Mouse (Mus musculus) T-helper 17 cell (primary cell): Measurements from ENCODE around the gene Cela3a.
"Not testable (repeated sequence)": the region's sequence is repeated elsewhere in the genome, so short reads cannot be mapped to it uniquely, and the experiment has no call there.

Source experiments
- in situ Hi-C, 2 experiments: fragments of 300-600 bp; cut with MboI, MseI; formaldehyde crosslinking; loops; 1 replicate in 1 of 2; 2 replicates in 1 of 2; pipeline ENCODE4 v1.15.1; 2025; ENCODE audit warnings: high pct_unique_total_duplicates in 2 of 2

Gene Cela3a

DNA sequence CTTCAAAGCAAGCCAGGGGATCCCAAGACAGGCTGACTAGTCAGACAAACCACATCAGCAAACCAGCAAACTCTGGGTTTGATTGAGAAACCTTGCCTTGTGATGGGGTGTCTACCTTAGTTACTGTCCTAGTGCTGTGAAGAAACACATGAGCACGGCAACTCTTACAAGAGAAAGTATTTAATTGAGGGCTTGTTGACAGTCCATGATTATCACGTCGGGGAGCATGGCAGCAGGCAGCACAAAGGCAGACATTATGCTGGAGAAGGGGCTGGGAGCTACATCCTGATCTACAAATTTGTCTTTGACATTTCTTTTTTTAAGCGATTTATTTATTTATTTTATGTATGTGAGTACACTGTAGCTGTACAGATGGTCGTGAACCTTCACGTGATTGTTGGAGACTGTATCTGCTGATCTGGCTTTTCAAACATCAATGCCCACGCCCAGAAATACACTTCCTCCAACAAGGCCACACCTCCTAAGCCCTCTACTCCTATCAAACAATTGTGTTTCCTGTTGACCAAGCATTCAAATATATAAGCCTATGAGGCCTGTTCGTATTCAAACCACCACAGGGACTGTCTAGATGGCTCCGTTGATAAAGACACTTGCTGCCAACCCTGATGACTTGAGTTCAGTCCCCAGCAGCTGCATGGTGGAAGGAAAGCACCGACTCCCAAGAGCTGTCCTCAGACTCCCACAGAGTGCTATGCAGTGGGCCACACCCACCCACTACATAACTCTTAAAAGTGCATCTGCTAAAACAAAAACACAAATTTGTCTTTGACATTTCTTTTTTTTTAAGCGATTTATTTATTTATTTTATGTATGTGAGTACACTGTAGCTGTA is 8.3 kb upstream of the Cela3a start:
- in situ Hi-C loops: no loop called here

GRCm38 (mm10) chr4:137414936-137415335 is 5.3 kb upstream of the Cela3a start:
- in situ Hi-C loops: no loop called here

GRCm38 (mm10) chr4:137412185-137412709 is 2.7 kb upstream of the Cela3a start:
- in situ Hi-C loops: not testable (repeated sequence)

DNA sequence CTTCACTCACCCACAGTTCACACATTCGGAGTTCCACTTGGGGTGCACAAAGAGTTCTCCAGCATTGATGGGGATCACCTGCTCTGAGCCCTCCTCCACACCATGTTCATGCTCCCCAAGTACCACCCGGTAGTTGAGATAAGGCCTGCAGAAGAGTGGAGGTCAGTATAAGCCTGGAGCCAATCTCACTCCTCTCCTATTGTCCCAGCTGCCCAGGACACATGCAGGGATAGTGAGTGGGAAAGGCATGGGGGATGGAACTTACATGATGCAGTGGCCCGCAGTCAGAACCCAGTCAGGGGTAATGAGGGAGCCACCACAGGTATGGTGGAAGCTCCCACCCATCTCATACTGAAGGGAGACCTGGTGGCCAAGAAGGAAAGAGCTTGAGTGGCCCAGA is 4.0 kb downstream of the Cela3a start:
- in situ Hi-C loops: loop anchor here in 1 of 2 experiments (10.0 kb wide), 1 partner anchor 321 kb away; no protein-coding TSS in a partner anchor

GRCm38 (mm10) chr4:137396641-137397525 is 12.7 kb downstream of the Cela3a start:
- in situ Hi-C loops: loop anchor here in 1 of 2 experiments (10.0 kb wide), 1 partner anchor 82 kb away; no protein-coding TSS in a partner anchor

- in situ Hi-C loops: loop anchor here (5.0 to 10.0 kb wide), 3 partner anchors 46 to 81 kb away; no protein-coding TSS in a partner anchor
These were observed 16.0 kb downstream of the Cela3a start for GRCm38 (mm10) chr4:137393378-137394135.

- in situ Hi-C loops: loop anchor here (5.0 to 10.0 kb wide), 3 partner anchors 46 to 81 kb away; no protein-coding TSS in a partner anchor
These were observed 16.7 kb downstream of the Cela3a start for GRCm38 (mm10) chr4:137392874-137393273.

DNA sequence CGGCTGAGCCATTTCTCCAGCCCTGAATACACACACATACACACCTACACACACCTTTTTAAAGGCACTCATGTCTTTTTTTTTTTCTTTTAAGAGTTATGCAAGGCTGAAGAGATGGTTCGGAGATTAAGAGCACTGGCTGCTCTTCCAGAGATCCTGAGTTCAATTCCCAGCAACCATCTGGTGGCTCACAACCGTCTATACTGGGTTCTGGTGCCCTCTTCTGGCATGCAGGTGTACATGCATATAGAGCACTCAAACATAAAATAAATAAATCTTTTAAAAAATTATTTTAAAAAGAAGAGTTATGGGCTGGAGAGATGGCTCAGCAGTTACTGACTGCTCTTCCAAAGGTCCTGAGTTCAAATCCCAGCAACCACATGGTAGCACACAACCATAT is 18.3 kb downstream of the Cela3a start:
- in situ Hi-C loops: loop anchor here (5.0 to 10.0 kb wide), 3 partner anchors 44 to 79 kb away; no protein-coding TSS in a partner anchor

DNA sequence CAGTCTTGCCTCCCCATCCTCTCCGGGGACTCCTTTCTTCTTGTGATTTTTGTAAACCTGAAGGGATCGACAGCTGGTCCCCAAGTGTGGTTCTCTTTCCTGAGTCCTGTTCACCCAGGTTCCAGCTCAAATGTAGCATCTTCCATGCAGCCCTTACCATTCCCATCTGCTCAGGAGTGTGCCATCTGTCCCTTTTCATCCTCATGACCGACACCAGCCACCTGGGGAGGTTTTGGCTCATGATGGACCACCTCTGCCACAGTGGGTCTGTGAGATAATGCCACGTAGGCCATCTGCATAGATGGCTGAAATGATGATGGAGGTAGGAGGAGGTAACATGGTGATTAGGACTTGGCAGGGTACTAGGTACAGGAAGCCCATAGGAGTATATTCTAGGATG is 19.4 kb downstream of the Cela3a start:
- in situ Hi-C loops: loop anchor here (5.0 to 10.0 kb wide), 3 partner anchors 43 to 78 kb away; no protein-coding TSS in a partner anchor

GRCm38 (mm10) chr4:137388983-137389382 is 20.6 kb downstream of the Cela3a start:
- in situ Hi-C loops: loop anchor here in 1 of 2 experiments (10.0 kb wide), 1 partner anchor 606 kb away; the partner anchor contains the start of gene Eif4g3

GRCm38 (mm10) chr4:137388059-137388794 is 21.4 kb downstream of the Cela3a start:
- in situ Hi-C loops: loop anchor here in 1 of 2 experiments (10.0 kb wide), 1 partner anchor 607 kb away; the partner anchor contains the start of gene Eif4g3

DNA sequence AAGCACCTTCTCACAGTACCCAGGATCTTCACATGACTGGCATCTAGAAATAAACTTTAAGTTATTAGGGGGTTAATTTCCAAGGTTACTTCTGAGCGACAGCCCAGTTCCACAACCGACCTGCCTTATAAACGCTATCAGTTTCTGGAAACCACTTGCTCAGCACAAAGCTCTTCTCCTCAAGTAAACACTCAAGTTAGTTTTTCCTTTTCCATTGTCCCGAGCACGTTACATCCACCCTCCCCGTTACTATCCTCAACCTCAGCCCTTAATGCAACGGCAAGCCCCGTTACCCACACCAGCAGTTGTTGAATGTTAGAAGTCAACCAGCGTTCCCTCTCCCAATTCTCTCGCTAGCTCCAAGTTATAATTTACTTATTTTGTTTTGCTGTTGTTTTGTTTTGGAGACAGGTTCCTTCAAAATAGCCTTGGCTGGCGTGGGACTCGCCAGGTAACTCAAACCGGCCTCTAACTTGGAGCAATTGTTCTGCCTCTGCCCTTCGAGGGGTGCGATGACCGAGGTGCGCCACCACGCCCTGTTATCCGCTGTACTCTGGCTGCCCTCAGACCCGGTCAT is 22.0 kb downstream of the Cela3a start:
- in situ Hi-C loops: loop anchor here in 1 of 2 experiments (10.0 kb wide), 1 partner anchor 607 kb away; the partner anchor contains the start of gene Eif4g3

GRCm38 (mm10) chr4:137380702-137381605 is 28.6 kb downstream of the Cela3a start:
- in situ Hi-C loops: loop anchor here in 1 of 2 experiments (10.0 kb wide), 1 partner anchor 614 kb away; the partner anchor contains the start of gene Eif4g3

- in situ Hi-C loops: loop anchor here in 1 of 2 experiments (10.0 kb wide), 1 partner anchor 615 kb away; the partner anchor contains the start of gene Eif4g3
These were observed 29.8 kb downstream of the Cela3a start for GRCm38 (mm10) chr4:137379713-137380255.

GRCm38 (mm10) chr4:137379085-137379484 is 30.5 kb downstream of the Cela3a start:
- in situ Hi-C loops: no loop called here

DNA sequence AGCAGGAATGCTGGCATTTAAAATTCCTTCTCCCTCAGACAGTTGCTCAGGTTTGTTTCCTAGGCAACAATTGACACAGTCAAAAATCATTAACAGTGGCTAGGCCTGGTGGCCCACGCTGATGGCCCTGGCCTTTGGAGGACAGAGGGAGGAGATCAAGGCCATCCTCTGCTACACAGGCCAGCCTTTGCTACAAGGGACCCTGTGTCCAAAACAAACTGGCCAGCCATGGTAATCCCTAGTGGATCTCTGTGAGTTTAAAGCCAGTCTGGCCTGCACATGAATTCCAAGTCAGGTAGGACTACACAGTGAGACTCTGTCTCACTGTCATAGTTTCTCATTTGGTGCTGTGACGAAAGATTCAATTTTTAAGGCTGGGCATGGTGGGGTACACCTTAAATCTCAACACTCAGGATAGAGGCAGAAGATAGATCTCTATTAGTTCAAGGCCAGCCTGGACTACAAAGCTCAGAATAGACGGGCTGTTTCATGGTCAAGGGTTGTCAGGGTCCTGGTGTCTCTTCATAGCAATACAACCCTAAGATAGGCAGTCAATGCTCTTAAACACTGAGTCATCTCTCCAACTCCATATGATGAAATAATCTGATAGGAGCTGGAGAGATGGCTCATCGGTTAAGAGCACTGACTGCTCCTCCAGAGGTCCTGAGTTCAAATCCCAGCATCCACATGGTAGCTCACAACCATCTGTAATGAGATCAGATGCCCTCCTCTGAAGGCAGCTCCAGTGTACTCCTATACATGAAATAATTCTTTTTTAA is 31.9 kb downstream of the Cela3a start:
- in situ Hi-C loops: no loop called here

DNA sequence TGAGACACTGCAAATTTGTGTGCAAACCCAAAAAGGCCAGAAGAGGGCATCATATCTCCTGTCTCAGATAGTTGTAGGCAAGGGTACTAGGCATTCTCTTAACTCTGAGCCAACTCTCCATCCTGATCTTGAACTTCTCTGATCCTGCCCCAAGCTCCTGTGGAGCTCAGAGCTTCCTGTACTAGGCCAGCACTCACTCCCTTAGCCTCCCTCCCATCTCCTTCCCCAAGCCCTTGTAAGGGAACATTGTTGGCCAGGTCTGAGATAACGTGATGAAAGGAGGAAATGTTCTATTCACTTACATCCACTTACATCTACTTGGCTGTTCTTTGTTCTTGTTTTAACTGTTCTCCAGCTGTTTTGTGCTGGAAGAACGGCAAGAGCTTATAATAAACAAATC is 32.8 kb downstream of the Cela3a start:
- in situ Hi-C loops: no loop called here
